In the genomic region with DNA sequence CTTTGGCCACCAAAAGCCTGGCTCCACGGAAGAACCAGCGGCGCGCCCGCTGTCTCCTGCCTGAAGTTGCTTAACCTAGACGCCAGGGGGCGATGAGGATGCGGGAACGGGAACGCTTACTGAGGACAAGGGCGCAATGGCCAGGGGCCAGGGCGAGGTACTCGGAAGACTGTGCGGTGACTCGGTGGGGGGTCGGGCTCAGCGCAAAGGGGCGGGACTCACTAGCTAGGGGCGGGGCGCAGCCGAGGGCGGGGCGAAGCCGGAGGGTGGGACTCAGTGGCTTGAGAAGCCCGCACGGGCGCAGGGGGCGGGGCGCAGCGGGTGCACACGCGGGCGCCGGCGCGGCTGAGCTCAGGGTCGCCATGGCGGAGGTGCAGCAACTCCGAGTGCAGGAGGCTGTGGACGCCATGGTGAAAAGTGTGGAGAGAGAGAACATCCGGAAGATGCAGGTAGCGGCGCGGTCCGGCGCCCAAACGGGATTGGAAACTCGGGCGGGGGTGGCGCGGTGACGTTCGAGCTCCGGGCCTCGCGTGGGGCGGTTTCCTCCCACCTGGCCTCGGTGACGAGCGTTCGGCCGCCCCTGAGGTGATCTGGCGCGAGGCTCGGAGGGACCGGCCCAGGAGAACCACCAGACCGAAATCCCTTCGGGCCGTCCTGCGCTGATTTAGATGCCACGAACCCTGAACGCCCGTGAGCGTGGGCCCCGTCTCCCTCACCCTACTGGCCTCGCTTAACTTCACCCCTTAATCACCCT, we compare ENCODE assay signal across 8 mouse cellular contexts. TPM values are rescaled to one million over a fixed set of nuclear protein-coding genes. Genes with fewer than 3 reads are reported as not detected.
A peak's percentile ranks its signal among the peaks of the same experiment; 100 is the strongest.
DNase-seq lines count a peak whose midpoint lies in the region; ATAC-seq and TF ChIP-seq lines count a peak whose summit lies in the region.

A gene (plus strand): TSS at position 276 of the 754 bp plus-strand sequence.

- peak; percentile 96 for TF ChIP-seq CTCF in lung, postnatal 0 days (IDR thresholded peaks at IDR 0.05)

- H3K9me3 ChIP-seq in hindbrain, embryonic 10.5 days, result no peaks in the 10 kb centered on the region
- no peaks in the 10 kb centered on the region for H3K9me3 ChIP-seq in lung, postnatal 0 days (ENCODE audit: low read length)

- no peak for TF ChIP-seq EP300 in lung, postnatal 0 days (IDR thresholded peaks at IDR 0.05)

- peaks cover 26% of the 10 kb centered on the region for H3K36me3 ChIP-seq in hindbrain, embryonic 10.5 days
- H3K36me3 ChIP-seq in lung, postnatal 0 days (ENCODE audit: insufficient read depth, low read length), result no peaks in the 10 kb centered on the region

- DNase-seq in MN1 (ENCODE audit: low spot score), result peak; percentile 98
- peak; percentile 93 for DNase-seq in cerebellum, adult 9-10 months
- DNase-seq in hindbrain, embryonic 10.5 days (ENCODE audit: low spot score), result peak; percentile 99
- DNase-seq in layer of hippocampus, adult 9-11 months, result peak; percentile 94
- peak; percentile 98 for DNase-seq in lung, postnatal 0 days (ENCODE audit: low spot score)
- DNase-seq in ovary, postnatal 14 days (ENCODE audit: low spot score), result peak; percentile 90
- peak; percentile 96 for DNase-seq in thymus, postnatal 14 days

- peak within 1 kb of the TSS; percentile 91 for H3K4me2 ChIP-seq in lung, postnatal 0 days (replicated peaks; ENCODE audit: low read depth, low read length)

- no peaks in the 10 kb centered on the region for H3K27me3 ChIP-seq in hindbrain, embryonic 10.5 days (ENCODE audit: insufficient read depth, poor library complexity, severe bottlenecking)
- no peaks in the 10 kb centered on the region for H3K27me3 ChIP-seq in lung, postnatal 0 days (replicated peaks; ENCODE audit: insufficient read depth, low read length)

- ATAC-seq in frontal cortex, adult (ENCODE audit: low TSS enrichment), result peak; percentile 75
- ATAC-seq in lung, postnatal 0 days, result peak; percentile 97

- under 1% methylated on average over 76 of the region's 76 CpGs for WGBS in hindbrain, embryonic 10.5 days
- WGBS in lung, postnatal 0 days, result 2% methylated on average over 46 of the region's 76 CpGs

- H3K4me1 ChIP-seq in hindbrain, embryonic 10.5 days (replicated peaks), result peaks cover 29% of the 10 kb centered on the region
- peaks cover under 1% of the 10 kb centered on the region; the same call in 1 of the 2 replicates for H3K4me1 ChIP-seq in lung, postnatal 0 days (ENCODE audit: insufficient read depth, low read depth, low read length)

- peak within 1 kb of the TSS; percentile 75 for H3K9ac ChIP-seq in lung, postnatal 0 days (replicated peaks; ENCODE audit: low read depth)

- peak within 1 kb of the TSS; percentile 94 for H3K27ac ChIP-seq in hindbrain, embryonic 10.5 days
- H3K27ac ChIP-seq in lung, postnatal 0 days (ENCODE audit: low read length), result peak within 1 kb of the TSS; percentile 82

- H3K4me3 ChIP-seq in hindbrain, embryonic 10.5 days, result peak within 1 kb of the TSS; percentile 82
- H3K4me3 ChIP-seq in lung, postnatal 0 days (ENCODE audit: low read depth, low read length), result peak within 1 kb of the TSS; percentile 67

RNA-seq across cellular contexts. Expression of the gene that starts here (rescaled TPM):
- 150 and 167 TPM in 2 replicates for polyA plus RNA-seq in hindbrain, embryonic 10.5 days (2016; fragmentation: Nextera tagmentation; extraction: Ambion mirVana)
- 44.7 and 45.3 TPM in 2 replicates for polyA plus RNA-seq in lung, postnatal 0 days (2015; fragmentation: Nextera tagmentation; extraction: Ambion mirVana)

Comparison
In these comparisons a context has a peak if more than half of its experiments do, and no peak if none do; other contexts are left out.
1. Peak in every context shown above with its lines: DNase-seq, ATAC-seq, H3K4me3 ChIP-seq and H3K27ac ChIP-seq.